Mouse (Mus musculus) spleen, postnatal 14 days (tissue): ENCODE data around the gene Tex14.
"Not testable (repeated sequence)": the region's sequence is repeated elsewhere in the genome, so short reads cannot be mapped to it uniquely, and the experiment has no call there.

Experiments
- DNase-seq, 2 experiments: peaks; one replicate each; pipeline ENCODE4 v3.0.0; 2021 to 2022; ENCODE audit warnings: low spot score in 2 of 2

Gene Tex14

DNA sequence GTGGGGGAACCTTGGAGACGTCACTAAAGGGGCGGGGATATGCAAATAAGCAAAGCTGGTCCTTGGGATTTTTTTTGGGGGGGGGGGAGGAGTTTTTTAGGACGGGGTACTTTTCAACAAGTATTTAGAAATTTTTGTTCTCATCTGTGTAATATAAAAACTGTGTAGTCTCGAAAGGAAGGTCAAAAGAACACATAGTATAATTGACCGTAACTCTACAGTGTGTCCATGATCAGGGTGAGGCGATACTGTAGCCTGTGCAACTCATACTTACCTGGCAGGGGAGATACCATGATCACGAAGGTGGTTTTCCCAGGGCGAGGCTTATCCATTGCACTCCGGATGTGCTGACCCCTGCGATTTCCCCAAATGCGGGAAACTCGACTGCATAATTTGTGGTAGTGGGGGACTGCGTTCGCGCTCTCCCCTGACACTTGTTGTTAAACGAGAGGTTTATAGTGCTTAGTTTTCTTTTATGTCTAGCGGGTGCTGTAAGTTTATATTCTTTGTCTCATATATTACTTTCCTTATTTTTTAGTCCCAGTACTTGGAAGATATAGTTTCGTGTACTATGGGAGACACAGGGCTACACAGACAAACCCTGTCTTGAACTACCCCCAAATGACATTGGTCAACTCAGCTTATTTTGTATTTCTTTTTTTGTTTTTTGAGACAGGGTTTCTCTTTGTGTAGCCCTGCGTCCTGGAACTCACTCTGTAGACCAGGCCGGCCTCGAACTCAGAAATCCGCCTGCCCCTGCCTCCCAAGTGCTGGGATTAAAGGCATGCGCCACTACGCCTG lies 21.8 kb downstream of the Tex14 start:
- DNase-seq, result peak; percentile 60 to 82

DNA sequence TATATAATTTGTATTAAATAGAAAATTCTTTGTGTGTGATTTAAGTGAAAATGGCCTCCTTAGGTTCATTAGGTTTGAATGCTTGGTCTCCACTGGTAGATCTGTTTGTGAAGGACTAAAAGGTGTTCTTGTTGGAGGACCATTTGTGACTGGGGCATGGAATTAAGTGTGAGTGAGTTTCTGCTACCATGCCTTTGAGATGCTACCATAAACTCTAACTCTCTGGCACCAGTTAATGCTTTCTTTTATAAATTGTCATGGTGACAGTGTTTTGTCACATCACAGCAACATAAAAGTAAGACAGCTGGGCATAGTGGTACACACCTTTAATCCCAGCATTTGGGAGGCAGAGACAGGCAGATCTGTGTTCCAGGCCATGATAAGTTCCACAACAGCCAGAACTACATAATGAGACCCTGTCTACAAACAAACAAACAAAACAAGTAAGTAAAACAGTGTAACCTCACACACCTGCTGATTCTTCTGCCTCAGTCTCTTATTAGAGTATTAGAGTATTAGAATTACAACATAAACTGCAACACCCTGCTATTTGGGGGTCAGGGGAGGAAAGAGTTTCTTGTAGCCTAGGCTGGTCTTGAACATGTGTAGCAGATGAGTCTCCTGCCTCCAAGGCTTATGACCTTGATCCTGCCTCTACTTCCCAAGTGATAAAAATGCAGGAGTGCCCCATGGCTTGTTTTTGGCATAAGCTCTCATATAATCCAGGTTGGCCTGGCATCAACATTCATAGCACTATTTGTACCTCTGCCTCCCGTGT lies 22.6 kb downstream of the Tex14 start:
- no peak for DNase-seq

DNA sequence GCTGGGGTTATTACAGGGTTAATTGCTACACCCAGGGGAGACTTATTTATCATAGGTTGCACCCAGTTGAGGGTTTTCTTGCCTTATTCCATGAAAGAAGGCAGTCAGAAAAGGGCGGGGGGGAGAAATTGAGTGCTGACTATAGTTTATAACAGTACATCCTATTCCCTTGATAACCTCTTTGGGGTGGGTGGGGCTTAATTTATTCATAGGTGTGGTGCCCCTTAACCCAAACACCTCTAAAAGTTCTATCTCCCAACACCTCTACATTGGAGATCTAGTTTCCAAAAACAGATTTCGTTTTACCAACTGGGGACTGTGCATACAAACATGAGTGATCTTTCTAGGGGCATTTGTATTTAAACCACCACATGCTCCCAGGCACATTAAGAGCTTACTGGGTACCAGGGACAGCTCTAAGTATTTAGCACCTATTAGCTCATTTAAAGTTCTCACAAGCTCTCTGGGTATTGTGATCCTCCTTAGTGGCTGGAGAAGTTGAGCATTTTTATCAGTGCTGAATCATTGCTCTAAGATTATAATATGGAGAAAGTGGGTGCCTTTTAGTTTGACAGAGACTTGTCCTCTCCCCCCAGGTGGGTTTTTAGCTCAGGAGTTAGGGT lies 23.3 kb downstream of the Tex14 start:
- no peak for DNase-seq

DNA sequence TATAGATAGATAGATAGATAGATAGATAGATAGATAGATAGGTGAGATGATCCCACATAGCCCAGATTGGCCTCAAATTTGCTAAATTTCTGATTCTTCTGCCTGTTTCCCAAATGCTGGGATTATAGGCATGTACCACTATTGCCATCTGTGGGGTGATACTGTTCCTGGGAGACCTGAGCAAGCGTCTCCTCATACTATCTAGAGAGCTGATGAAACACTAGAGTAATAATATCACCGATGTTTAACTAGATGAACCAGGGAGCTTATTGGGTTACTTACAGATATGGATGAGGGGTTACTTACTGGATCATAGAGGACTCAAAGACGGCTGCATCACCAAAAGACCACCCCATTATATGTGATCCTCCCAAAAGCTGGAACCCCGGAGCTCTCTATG lies 24.5 kb downstream of the Tex14 start:
- DNase-seq, result no peak

DNA sequence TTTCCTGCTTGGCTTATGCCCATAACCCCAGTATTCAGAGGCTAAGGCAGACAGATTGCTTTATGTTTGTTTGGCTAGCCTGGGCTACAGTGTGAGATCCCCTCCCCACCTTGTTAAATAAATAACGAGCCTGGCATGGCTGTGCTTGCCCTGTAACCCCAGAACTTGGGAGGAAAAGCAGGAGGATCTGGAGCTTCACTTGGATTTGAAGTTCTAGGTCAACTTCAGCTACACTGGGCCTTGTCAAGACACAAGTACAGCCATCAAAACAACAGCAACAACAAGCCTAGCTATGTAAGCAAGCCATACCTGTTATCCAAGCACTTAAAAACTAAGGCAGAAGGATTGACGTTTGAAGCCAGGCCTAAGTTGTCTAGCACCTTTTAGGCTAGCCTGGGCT lies 25.5 kb downstream of the Tex14 start:
- no peak for DNase-seq

DNA sequence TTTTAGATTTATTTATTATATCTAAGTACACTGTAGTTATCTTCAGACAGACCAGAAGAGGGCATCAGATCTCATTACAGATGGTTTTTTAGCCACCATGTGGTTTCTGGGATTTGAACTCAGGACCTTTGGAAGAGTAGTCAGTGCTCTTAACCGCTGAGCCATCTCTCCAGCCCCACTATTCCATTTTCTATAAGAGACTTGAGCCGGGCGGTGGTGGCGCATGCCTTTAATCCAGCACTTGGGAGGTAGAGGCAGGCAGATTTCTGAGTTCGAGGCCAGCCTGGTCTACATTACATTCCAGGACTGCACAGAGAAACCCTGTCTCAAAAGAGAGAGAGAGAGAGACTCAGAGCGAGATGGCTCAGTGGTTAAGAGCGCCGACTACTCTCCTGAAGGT lies 26.9 kb downstream of the Tex14 start:
- not testable (repeated sequence) for DNase-seq

DNA sequence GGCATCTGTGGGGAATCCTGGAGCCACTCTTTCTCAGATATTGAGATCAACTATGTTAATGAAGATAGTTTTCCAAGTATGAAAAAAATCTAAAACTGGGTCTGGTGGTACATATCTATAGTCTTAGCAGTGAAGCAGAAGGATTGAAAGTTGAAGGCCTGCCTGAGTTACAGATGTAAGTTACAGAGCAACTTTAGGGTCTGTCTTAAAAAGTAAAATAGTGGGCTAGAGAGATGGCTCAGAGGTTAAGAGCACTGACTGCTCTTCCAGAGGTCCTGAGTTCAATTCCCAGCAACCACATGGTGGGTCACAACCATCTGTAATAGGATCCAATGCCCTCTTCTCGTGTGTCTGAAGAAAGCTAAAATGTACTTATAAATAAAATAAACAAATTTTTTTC lies 27.6 kb downstream of the Tex14 start:
- no peak for DNase-seq

DNA sequence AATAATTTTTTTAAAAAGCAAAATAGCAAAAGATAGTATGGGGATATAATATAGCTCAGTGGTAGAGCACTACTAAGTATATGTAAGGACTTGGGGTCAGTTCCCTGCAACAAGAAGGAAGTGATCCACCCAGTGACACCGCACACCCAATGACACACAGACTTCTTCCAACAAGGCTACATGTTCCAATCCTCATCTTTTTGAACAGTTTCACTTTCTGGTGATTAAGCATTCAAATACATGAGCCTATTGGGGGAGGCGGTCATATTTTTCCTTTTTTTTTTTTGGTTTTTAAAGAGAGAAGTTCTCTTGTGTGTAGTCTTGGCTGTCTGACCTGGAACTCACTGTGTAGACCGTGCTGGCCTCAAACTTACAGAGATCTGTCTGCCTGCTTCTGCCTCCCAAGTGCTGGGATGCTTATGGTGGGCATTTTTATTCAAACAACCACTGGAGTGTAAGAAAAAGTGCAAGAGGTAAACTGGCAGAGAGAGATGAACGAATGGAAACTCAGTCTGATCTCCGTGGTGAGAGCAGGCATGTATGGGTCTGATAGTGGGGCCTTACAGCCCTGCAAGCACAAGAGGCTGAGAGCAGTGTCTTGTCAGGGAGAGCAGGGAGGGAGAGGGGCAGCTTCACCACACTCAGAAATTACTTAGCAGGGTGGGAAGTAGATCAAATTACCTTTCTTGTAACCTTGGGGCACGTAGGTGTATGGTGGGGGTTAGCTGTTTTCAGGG lies 28.2 kb downstream of the Tex14 start:
- DNase-seq, result no peak

DNA sequence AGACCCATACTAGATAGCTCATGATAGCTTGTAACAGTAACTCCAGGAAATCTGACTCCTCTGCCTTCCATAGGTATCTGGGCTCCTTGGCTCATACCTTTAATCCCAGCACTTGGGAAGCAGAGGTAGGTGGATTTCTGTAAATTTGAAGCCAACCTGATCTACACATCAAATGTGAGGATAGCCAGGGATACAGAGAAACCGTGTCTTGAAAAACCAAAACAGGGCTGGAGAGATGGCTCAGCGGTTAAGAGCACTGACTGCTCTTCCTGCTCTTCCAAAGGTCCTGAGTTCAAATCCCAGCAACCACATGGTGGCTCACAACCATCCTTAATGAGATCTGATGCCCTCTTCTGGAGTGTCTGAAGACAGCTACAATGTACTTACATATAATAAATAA lies 30.2 kb downstream of the Tex14 start:
- not testable (repeated sequence) for DNase-seq

DNA sequence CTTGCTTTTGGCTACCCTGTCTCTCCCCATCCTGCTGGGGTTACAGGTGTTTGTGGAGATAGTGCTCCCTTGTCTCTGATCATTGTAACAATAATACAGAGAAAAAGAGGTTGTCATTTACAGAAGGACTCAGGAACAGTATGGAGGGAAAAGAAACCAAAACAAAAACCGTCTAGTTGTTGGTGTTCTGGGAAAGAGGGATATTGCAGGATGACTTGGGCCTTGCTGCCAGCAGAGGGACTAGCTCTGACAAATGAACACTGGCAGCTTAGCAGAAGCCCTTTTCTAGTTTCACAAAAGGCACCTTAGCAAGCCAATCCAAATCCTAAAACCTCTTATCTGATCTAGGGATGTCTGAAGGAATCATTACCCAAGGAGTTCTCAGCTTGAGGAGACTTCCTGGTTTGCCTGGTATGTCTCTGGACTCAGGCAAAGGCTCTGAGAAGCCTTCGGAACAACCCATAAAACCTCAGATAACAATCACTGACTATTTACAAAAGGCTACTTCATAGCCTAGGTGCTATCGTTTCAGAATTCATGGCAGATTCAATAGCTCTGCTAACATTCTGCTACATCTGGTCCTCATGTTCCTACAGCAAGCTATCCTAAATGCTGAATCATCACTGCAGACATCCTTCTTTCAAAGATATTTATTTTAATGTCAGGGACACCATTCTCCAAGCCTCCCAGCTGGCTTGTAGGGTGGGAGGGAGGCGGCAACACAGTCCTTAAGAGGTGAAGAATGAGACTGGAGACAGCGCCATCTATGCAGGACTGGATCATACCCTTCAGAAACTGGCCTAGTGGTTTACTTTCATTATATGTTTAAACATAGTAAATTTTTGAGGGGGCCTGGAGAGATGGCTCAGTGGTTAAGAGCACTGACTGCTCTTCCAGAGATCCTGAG lies 31.7 kb downstream of the Tex14 start:
- DNase-seq, result no peak

DNA sequence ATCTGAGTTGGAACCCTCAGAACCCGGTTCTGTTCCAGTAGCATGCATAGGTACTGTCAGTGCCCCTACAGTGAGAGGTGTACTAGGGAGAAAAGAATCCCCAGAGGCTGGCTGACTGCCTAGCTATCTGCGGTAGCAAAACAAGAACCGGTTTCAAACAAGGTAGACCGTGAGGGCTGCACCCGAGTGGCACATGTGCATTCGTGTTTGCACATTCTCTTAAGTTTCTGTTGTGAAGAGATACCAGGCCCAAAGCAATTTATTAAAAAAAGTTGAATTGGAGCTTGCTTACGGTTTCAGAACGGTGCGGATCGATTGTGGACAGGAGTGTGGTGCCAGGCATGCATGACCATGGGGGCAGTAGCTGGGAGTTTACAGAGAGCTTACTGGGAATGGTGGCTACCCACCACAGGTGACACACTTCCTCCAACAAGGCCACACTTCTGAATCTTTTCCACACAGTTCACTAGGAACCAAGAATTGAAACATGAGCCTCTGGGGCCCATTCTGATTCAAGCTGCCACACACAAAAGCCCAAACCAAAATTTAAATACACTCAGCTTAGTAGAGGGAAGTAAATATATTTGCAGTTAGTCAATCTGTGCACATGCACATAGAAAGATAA lies 35.0 kb downstream of the Tex14 start:
- DNase-seq, result no peak

DNA sequence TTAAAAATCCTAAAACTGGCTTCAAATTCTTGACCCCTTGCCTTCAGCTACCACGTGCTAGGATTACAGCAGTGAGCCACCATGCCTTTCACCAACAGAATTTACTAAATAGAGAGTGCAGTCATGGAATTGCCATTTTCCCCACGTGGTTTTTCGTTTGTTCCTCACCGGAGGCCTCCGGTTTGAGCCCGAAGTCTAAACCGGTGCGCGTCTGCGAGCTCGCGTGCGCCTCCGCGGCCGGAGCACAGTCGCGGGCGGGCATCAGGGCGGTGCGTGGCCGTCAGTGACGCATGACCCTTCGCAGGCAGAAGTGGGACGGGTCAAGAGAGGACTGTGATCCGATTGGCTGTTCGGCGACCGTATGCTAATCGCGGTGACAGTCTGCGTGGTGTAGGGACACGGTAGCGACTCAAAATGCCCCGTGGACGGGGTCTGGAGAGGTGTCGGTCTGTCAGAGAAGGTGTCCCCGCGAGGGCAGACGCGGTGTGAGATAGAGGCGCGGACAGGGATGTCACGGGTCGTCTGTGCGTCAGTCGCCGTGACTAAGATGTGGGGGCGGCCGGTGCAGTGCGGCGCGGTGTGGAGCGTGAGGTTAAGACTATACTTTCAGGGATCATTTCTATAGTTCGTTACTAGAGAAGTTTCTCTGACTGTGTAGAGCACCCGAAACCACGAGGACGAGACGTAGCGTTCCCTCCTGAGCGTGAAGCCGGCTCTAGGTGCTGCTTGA lies 37.9 kb downstream of the Tex14 start:
- peak; percentile 62 to 69 for DNase-seq

DNA sequence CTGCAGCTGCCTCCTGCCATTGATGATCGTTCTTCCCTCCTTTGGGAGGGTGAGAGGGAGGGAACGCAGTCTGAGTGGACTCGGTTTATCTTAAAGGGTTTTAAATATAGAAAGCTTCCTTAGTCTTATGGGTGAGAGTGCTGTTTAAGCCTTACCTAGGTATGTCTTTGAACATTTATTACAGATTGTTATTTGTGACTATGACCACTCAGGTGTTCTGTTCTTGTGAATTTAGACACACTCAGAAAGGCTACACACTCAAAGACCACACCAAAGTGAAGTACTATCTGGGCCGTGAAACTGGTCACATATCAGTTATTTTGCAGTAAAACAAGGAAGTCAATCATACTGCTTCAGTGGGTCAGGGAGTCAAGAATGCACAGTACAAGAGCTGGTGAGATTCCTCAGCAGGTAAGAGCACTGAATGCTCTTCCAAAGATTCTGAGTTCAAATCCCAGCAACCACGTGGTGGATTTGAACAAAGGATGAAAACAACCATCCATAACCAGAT lies 38.6 kb downstream of the Tex14 start:
- peak; percentile 34 to 65 for DNase-seq

DNA sequence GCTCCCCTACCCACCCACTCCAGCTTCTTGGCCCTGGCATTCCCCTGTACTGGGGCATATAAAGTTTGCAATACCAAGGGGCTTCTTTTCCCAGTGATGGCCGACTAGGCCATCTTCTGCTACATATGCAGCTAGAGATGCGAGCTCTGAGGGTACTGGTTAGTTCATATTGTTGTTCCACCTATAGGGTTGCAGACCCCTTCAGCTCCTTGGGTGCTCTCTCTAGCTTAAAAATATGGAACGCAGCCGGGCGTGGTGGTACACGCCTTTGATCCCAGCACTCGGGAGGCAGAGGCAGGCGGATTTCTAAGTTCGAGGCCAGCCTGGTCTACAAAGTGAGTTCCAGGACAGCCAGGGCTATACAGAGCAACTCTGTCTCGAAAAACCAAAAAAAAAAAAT lies 39.2 kb downstream of the Tex14 start:
- not testable (repeated sequence) for DNase-seq

DNA sequence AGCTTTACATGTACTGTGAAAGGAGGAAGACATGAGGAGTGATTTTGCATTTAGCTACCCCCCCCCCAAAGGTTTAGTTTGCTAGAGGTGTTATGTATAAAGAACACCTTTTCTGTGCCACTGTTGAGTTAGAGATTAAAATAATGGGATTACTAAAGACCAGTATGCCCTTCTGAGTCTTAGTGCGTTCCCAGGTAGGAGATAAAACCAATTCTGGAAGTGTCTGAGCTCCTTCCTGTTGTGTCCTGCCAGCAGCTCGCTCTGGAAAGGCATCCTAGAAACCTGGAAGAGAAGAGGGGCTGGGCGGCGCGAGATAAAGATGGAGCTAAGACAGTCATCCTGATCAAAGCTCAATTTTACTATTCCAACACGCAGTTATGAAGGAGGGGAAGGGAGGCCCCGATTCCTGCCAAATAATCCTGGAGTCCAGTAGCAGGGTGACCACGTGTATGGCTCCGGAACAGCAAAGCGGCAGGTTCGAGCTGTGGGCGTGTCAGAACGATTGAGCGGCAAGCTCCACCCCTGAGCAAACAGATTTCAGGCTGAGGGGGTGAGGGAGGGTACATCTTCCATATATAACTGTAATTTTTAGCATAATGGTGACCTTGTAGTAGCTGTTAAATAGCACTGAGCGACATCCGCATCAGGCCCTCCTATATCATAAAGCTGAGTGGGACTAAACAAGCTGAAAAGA lies 40.0 kb downstream of the Tex14 start:
- no peak for DNase-seq

DNA sequence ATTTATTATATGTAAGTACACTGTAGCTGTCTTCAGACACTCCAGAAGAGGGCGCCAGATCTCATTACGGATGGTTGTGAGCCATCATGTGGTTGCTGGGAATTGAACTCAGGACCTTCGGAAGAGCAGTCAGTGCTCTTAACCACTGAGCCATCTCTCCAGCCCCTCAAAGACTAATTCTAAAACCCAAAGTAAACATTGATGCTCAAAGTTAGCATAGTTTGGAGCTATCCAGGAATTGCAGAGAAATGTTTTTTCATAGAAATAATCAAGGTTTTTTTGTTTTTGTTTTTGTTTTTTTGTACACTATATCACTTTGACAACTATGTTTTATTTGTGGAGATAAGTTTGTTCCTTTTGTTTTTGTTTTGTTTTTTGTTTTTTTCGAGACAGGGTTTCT lies 40.7 kb downstream of the Tex14 start:
- not testable (repeated sequence) for DNase-seq

DNA sequence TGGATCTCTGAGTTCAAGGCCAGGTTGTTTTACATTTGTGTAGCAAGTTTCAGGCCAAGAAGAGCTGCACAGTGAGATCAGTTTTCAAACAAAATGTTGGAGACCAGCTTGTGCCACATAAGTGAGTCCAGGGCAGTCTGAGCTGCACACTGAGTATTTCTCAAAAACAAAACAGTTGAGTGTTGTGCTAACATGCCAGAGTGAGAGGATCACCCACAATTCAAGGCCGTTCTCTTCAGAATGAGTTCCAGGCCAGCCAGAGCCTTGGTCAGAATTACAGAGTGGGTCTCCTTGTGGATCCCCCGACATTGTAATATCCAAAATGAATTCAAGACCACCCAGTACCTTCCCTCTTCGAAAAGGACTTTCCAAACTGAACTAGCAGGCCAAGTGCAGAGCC lies 41.3 kb downstream of the Tex14 start:
- no peak for DNase-seq

DNA sequence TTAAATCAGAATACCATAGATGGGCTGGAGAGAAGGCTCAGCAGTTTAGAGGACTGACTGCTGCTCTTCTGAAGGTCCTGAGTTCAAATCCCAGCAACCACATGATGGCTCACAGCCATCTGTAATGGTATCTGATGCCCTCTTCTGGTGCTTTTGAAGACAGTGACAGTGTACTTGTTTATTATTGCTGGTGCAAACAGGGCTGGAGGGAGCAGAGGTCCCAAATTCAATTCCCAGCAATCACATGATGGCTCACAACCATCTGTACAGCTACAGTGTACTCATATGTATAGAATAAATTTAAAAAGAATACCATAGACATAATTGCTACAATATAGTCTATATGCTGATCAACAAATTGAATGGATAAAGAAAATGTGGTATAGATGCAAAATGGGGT lies 42.6 kb downstream of the Tex14 start:
- DNase-seq, result no peak

DNA sequence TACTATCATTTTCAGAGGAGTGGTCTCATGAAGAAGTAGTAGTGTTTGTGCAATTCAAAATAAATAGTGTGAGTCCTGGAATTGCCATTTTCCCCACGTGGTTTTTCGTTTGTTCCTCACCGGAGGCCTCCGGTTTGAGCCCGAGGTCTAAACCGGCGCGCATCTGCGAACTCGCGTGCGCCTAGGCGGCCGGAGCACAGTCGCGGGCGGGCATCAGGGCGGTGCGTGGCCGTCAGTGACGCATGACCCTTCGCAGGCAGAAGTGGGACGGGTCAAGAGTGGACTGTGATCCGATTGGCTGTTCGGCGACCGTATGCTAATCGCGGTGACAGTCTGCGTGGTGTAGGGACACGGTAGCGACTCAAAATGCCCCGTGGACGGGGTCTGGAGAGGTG lies 43.2 kb downstream of the Tex14 start:
- peak; percentile 86 to 91 for DNase-seq
